Mouse (Mus musculus): ENCODE measurements around the gene Ubxn6. TPM values are rescaled to one million over a fixed set of nuclear protein-coding genes. Genes with fewer than 3 reads are reported as not detected.
A peak's percentile ranks its signal among the peaks of the same experiment; 100 is the strongest.

Ubxn6 gene
- polyA plus RNA-seq, 1 experiment from 2014 or later, result 69.9 TPM

GRCm38 (mm10) chr17:56026303-56026702 lies 48.5 kb downstream of the Ubxn6 start:
- ATAC-seq (ENCODE audit: low read depth), result no peak
- no peak overlapping the region for H3K4me2 ChIP-seq (ENCODE audit: low read depth, low read length)
- no peak overlapping the region for H3K27ac ChIP-seq (ENCODE audit: low read depth, low read length)
- H3K9me3 ChIP-seq (ENCODE audit: control insufficient read depth, low read length), result no peaks in the 10 kb centered on the region
- no peak overlapping the region for H3K4me3 ChIP-seq (ENCODE audit: low read depth, low read length)
- 90% methylated on average over 1 of the region's 1 CpGs for WGBS
- no peak overlapping the region for H3K9ac ChIP-seq (replicated peaks; ENCODE audit: low read depth, low read length)
- H3K27me3 ChIP-seq (ENCODE audit: control insufficient read depth, insufficient read depth, low read length), result no peaks in the 10 kb centered on the region
- peaks cover 6% of the 10 kb centered on the region; the same call in 1 of the 2 replicates for H3K4me1 ChIP-seq (ENCODE audit: control insufficient read depth, insufficient read depth, low read length)
- no peaks in the 10 kb centered on the region for H3K36me3 ChIP-seq (ENCODE audit: control insufficient read depth, insufficient read depth, low read length)

- no peak overlapping the region for H3K27ac ChIP-seq (ENCODE audit: low read depth, low read length)
- no peaks in the 10 kb centered on the region for H3K36me3 ChIP-seq (ENCODE audit: control insufficient read depth, insufficient read depth, low read length)
- 84% methylated on average over 5 of the region's 5 CpGs for WGBS
These were observed 49.9 kb downstream of the Ubxn6 start for GRCm38 (mm10) chr17:56024931-56025330.

GRCm38 (mm10) chr17:56024476-56024875 lies 50.4 kb downstream of the Ubxn6 start:
- H3K4me1 ChIP-seq (ENCODE audit: control insufficient read depth, insufficient read depth, low read length), result peaks cover 6% of the 10 kb centered on the region; the same call in 1 of the 2 replicates
- 58% methylated on average over 2 of the region's 2 CpGs for WGBS
- no peak overlapping the region for H3K27ac ChIP-seq (ENCODE audit: low read depth, low read length)
- H3K9me3 ChIP-seq (ENCODE audit: control insufficient read depth, low read length), result no peaks in the 10 kb centered on the region
- no peak for ATAC-seq (ENCODE audit: low read depth)
- peaks cover 4% of the 10 kb centered on the region; the same call in 1 of the 2 replicates for H3K36me3 ChIP-seq (ENCODE audit: control insufficient read depth, insufficient read depth, low read length)
- H3K27me3 ChIP-seq (ENCODE audit: control insufficient read depth, insufficient read depth, low read length), result no peaks in the 10 kb centered on the region
- H3K4me2 ChIP-seq (ENCODE audit: low read depth, low read length), result no peak overlapping the region
- no peak overlapping the region for H3K4me3 ChIP-seq (ENCODE audit: low read depth, low read length)
- H3K9ac ChIP-seq (replicated peaks; ENCODE audit: low read depth, low read length), result no peak overlapping the region

More at GRCm38 (mm10) chr17:56024931-56025330, 49.9 kb downstream of the Ubxn6 start:
- Histone ChIP-seq H3K4me2 (ENCODE audit: low read depth, low read length) (no peak overlapping the region), H3K4me3 (ENCODE audit: low read depth, low read length) (no peak overlapping the region), H3K9me3 (ENCODE audit: control insufficient read depth, low read length) (no peaks in the 10 kb centered on the region), H3K9ac (replicated peaks; ENCODE audit: low read depth, low read length) (no peak overlapping the region), H3K27me3 (ENCODE audit: control insufficient read depth, insufficient read depth, low read length) (no peaks in the 10 kb centered on the region), H3K4me1 (ENCODE audit: control insufficient read depth, insufficient read depth, low read length) (peaks cover 6% of the 10 kb centered on the region; the same call in 1 of the 2 replicates)
- ATAC-seq (ENCODE audit: low read depth), result no peak

- Histone ChIP-seq H3K4me1 (ENCODE audit: control insufficient read depth, insufficient read depth, low read length) (peaks cover 6% of the 10 kb centered on the region; the same call in 1 of the 2 replicates), H3K27ac (ENCODE audit: low read depth, low read length) (no peak overlapping the region), H3K4me2 (ENCODE audit: low read depth, low read length) (no peak overlapping the region), H3K9me3 (ENCODE audit: control insufficient read depth, low read length) (no peaks in the 10 kb centered on the region), H3K9ac (replicated peaks; ENCODE audit: low read depth, low read length) (no peak overlapping the region), H3K4me3 (ENCODE audit: low read depth, low read length) (no peak overlapping the region), H3K36me3 (ENCODE audit: control insufficient read depth, insufficient read depth, low read length) (peaks cover 14% of the 10 kb centered on the region; the same call in 1 of the 2 replicates), H3K27me3 (ENCODE audit: control insufficient read depth, insufficient read depth, low read length) (no peaks in the 10 kb centered on the region)
- 82% methylated on average over 5 of the region's 5 CpGs for WGBS
- no peak for ATAC-seq (ENCODE audit: low read depth)
These were observed 51.4 kb downstream of the Ubxn6 start for GRCm38 (mm10) chr17:56023386-56023785.

- 78% methylated on average over 4 of the region's 4 CpGs for WGBS
- no peak overlapping the region for H3K4me2 ChIP-seq (ENCODE audit: low read depth, low read length)
- no peak for ATAC-seq (ENCODE audit: low read depth)
- H3K4me3 ChIP-seq (ENCODE audit: low read depth, low read length), result no peak overlapping the region
- no peaks in the 10 kb centered on the region for H3K27me3 ChIP-seq (ENCODE audit: control insufficient read depth, insufficient read depth, low read length)
- H3K9me3 ChIP-seq (ENCODE audit: control insufficient read depth, low read length), result no peaks in the 10 kb centered on the region
- no peak overlapping the region for H3K9ac ChIP-seq (replicated peaks; ENCODE audit: low read depth, low read length)
- no peak overlapping the region for H3K27ac ChIP-seq (ENCODE audit: low read depth, low read length)
- H3K4me1 ChIP-seq (ENCODE audit: control insufficient read depth, insufficient read depth, low read length), result peaks cover 6% of the 10 kb centered on the region; the same call in 1 of the 2 replicates
- H3K36me3 ChIP-seq (ENCODE audit: control insufficient read depth, insufficient read depth, low read length), result peaks cover 18% of the 10 kb centered on the region; the same call in 1 of the 2 replicates
These were observed 51.9 kb downstream of the Ubxn6 start for GRCm38 (mm10) chr17:56022989-56023290.

- Histone ChIP-seq H3K9ac (replicated peaks; ENCODE audit: low read depth, low read length) (no peak overlapping the region), H3K4me1 (ENCODE audit: control insufficient read depth, insufficient read depth, low read length) (peaks cover 6% of the 10 kb centered on the region; the same call in 1 of the 2 replicates), H3K4me3 (ENCODE audit: low read depth, low read length) (no peak overlapping the region), H3K36me3 (ENCODE audit: control insufficient read depth, insufficient read depth, low read length) (peaks cover 24% of the 10 kb centered on the region), H3K27me3 (ENCODE audit: control insufficient read depth, insufficient read depth, low read length) (no peaks in the 10 kb centered on the region), H3K4me2 (ENCODE audit: low read depth, low read length) (no peak overlapping the region), H3K9me3 (ENCODE audit: control insufficient read depth, low read length) (no peaks in the 10 kb centered on the region), H3K27ac (ENCODE audit: low read depth, low read length) (no peak overlapping the region; the same call in none of the 2 replicates)
- ATAC-seq (ENCODE audit: low read depth), result no peak
- 54% methylated on average over 2 of the region's 2 CpGs for WGBS
These were observed 52.5 kb downstream of the Ubxn6 start for GRCm38 (mm10) chr17:56022131-56022988.

- peaks cover 6% of the 10 kb centered on the region; the same call in 1 of the 2 replicates for H3K4me1 ChIP-seq (ENCODE audit: control insufficient read depth, insufficient read depth, low read length)
- peaks cover 32% of the 10 kb centered on the region for H3K36me3 ChIP-seq (ENCODE audit: control insufficient read depth, insufficient read depth, low read length)
- ATAC-seq (ENCODE audit: low read depth), result no peak
- H3K27me3 ChIP-seq (ENCODE audit: control insufficient read depth, insufficient read depth, low read length), result no peaks in the 10 kb centered on the region
- no peak overlapping the region for H3K9ac ChIP-seq (replicated peaks; ENCODE audit: low read depth, low read length)
- no peak overlapping the region for H3K4me2 ChIP-seq (ENCODE audit: low read depth, low read length)
- no peak overlapping the region for H3K4me3 ChIP-seq (ENCODE audit: low read depth, low read length)
- no peaks in the 10 kb centered on the region for H3K9me3 ChIP-seq (ENCODE audit: control insufficient read depth, low read length)
- WGBS, result 85% methylated on average over 4 of the region's 4 CpGs
- peak overlapping the region; percentile 16 for H3K27ac ChIP-seq (ENCODE audit: low read depth, low read length)
These were observed 53.5 kb downstream of the Ubxn6 start for GRCm38 (mm10) chr17:56021161-56021910.

GRCm38 (mm10) chr17:56020400-56021084 lies 54.3 kb downstream of the Ubxn6 start:
- ATAC-seq (ENCODE audit: low read depth), result no peak

More at GRCm38 (mm10) chr17:56020400-56021084, 54.3 kb downstream of the Ubxn6 start:
- Histone ChIP-seq H3K4me1 (ENCODE audit: control insufficient read depth, insufficient read depth, low read length) (peaks cover 6% of the 10 kb centered on the region; the same call in 1 of the 2 replicates), H3K27ac (ENCODE audit: low read depth, low read length) (peak overlapping the region; percentile 16; the same call in 1 of the 2 replicates), H3K4me3 (ENCODE audit: low read depth, low read length) (no peak overlapping the region), H3K27me3 (ENCODE audit: control insufficient read depth, insufficient read depth, low read length) (no peaks in the 10 kb centered on the region), H3K36me3 (ENCODE audit: control insufficient read depth, insufficient read depth, low read length) (peaks cover 40% of the 10 kb centered on the region), H3K9me3 (ENCODE audit: control insufficient read depth, low read length) (no peaks in the 10 kb centered on the region), H3K4me2 (ENCODE audit: low read depth, low read length) (no peak overlapping the region), H3K9ac (replicated peaks; ENCODE audit: low read depth, low read length) (no peak overlapping the region)
- WGBS, result 90% methylated on average over 6 of the region's 6 CpGs

Data from neural tube, embryonic 14.5 days (tissue).